Mouse (Mus musculus) urinary bladder, adult 2 months (tissue): ENCODE measurements around the gene Mapk11. TPM values are rescaled to one million over a fixed set of nuclear protein-coding genes. Genes with fewer than 3 reads are reported as not detected.
A peak's percentile ranks its signal among the peaks of the same experiment; 100 is the strongest.

Experiments used
- DNase-seq: peaks from one replicate; pipeline ENCODE4 v3.0.0; 2022; ENCODE audit warnings: low spot score
- polyA plus RNA-seq: library from polyadenylated mRNA; depleted of rRNA; stranded (reverse); fragments of >200 nt; gene quantifications from 2 replicates; pipeline ENCODE4 v1.2.3, GENCODE M21; 2012; rRNA removed

Gene Mapk11
- 6.6 and 7.5 TPM in 2 replicates for polyA plus RNA-seq

DNA sequence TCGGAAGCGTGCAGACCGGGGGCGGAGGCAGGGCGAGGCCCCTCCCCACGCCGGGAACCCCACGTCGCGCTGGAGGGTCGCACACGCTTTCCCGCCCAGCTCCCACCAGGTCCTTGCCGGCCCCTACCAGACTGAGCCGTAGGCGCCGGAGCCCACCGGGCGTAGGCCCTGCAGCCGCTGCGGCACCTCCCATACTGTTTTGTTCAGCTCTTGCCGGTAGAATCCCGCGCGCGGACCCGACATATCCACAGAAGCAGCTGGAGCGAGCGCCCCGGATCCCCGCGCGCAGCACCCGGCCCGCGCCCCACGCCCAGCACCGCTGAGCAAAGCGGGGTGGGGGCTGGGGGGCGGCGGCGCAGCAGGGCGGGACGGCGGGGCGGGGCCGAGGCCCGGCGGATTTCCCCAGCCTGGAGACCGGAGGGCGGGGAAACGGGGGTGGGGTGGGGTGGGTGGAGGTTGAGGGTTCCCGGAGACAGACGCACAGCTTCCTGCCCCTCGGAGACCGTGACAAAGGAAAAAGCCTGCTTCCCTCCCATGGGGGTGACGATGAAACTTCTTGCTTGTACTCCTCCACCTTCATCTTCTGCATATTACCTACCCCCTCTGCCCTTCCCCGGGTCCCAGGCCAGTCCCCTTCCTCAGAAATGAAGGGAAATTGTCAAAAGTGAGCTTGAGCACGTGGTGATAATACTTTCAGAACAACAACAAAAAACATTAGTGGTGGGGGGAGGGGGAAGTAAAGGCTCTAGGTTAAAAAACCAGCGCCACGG lies at the start of gene Mapk11:
Gene Mapk11, minus strand, starts transcription at position 358 of the 770 bp plus-strand sequence.
- no peak for DNase-seq

DNA sequence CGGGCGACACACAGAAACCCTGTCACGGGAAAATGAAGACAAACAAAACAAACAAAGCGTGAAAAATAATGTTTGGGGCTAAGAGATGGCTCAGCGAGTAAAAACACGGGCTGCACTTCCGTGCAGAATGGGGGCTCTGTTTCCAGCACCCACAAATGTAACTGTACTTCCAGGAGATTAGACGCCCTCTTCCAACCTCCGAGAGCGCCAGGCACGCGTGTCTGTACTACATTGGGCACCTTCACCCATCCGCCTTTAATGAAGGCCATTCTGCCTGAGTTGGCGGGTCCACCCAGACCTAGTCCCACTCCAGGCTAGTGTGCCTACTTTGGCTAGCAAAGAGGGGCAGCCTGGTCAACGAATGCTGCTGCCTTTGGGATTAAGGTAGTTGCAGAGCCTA lies 47.6 kb upstream of the Mapk11 start:
- no peak for DNase-seq

DNA sequence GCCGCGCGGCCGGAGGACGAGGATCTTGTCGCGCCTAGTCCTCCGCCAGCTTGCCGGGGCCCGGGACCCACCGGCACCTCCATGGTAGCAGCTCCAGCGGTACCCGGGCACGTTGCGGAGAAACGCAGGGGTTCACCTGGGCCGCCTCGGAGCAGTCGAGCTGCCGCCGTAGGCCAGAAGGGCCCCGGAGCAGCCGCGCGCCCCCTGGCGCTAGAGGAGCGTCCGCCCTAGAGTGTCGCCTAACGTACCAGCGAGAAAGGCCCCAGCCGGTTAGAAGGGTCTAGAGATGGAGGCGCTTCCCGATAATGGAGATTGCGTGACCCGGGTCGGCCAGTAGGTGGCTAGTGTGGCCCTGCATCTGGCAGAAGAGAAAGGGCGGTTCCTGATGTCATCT lies 46.9 kb upstream of the Mapk11 start, which contains the start of gene Dennd6b:
Gene Dennd6b, minus strand, starts transcription at position 184 of the 394 bp plus-strand sequence.
- peak; percentile 90 for DNase-seq

DNA sequence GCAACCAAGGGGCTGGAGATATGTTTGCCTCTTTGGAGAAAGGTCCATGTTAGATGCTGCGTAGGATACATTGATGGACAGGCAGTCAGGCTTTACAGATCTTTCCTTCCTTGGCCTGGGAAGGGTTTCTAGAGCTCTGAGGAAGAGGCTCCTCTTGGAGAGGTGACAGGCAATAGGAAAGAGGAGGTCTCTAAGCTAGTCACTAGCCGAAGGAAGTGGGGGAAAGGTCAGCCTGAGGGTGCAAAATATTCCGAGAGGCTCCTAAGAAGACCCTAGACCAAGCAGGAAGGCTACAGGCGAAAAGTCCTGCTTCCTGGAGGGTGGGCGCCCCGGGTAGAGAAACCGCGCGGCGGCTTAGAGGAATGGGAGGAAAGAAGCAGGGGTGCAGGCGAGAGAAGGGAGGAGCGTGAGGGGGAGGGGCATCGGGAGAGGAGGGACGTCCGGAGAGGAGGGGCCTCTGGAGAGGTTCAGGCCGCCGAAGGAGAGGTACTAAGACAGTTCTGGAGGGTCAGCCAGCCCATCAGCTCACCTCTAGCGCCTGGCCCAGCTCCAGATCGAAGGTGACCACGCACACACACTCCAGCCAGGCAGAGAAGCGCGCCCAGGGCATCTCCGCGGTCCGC lies 46.4 kb upstream of the Mapk11 start:
- peak; percentile 80 for DNase-seq

DNA sequence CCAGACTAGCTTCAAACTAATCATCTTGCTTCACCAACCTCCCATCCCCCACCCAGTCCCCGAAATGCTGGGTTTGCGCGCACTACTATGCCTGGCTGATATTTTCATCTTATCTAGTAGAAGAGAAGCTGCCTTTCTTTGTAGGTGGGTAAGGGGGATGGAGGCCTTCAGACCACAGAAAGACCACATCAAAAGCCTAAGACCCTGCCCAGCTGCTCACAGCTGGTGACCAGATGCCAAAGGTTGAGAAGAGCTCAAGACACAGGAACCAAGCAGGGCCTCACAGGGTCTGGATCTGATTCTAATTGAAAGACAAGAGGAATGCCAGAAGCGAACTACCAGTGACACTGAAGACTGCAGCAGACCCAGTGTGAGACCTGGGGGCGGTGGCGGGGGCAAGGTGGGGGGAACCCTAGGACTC lies 45.8 kb upstream of the Mapk11 start:
- DNase-seq: no peak

DNA sequence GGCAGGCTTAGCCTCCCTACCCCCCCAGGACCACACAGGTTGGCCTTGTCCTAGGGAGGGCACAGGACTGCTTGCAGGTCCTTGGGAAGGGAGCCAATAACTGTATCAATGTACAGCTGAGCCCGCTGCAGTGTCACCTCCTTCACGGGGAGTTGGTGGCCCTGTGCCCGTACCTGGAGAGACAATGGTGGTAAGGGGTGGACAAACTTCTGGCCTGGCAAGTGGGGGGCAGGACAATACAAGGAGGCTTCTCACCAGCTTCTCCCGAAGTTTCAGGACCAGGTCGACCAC lies 35.5 kb upstream of the Mapk11 start:
- no peak for DNase-seq

DNA sequence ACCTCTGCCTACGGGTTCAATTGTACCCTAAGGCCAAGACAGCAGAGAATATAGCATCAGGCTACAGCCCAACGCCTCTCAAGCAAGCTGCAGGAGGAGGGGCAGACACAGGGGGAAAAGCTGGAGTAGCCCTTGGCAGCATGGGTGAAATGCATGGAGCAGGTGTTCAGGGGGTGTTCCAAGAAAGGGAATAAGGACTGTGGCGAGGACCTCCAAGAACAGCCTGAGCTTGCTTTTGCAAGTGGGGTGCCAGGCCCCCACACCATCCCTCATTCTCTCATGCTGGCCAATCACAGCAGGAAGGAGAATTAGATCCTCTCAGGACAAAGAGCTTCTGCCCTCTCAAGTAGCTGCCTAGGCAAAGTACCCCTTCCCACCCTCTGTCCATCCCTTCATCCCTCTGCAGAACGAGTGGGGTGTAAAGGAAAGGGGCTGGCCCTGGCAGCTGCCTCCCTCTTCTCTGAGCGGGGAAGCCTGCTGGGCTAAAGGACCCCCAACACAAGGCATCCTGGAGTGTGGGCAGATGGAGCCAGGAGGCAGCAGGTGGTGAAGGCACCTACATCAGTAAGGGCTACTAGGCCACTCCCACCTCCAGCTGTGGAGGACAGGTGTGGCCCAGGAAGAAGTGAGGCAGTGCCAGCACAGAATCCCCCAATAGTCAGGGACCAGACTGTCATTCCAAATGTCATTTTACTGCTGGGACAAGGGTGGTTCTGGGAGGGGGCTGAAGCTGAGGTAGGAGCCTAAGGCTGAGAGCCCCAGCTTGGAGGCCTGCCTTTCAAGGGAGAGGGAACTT lies 34.9 kb upstream of the Mapk11 start:
- DNase-seq: no peak

DNA sequence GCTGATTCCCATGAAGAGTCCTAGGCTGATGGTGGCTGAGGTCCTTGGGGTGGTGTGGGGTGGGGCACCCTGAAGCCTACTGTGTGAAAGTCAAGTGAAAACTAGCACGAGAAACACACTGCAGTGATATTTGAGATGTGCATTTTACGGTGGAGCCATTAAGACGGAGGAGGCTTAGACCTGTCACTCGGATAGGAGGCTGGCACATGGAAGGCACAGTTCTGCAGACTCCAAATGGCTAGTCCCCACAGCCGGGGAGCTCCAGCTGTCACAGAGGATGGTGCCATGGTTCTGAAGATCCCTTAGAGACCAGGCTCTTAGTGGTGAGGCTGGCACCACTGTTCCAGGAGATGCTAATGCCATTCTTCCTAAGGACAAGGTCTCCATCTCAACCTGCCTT lies 33.4 kb upstream of the Mapk11 start:
- no peak for DNase-seq

DNA sequence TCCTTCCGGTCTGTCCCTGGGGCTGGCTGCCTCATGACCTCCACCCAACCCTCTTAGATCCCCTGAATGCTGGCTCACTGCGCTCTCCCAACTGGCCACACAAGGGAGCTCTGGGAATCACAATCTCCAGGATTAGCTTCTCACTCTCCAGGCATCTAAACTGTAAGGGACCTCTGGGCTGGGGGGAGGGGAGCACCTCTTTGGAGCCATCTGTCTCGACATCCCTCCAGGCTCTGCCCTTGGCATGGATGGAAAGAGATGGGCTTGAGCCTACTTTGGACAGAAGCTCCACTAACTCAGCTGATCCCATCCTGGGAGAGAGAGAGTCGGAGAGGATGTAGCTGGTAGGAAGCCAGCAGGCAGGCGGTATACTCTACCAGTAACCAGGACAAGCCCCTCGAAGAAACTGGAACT lies 32.9 kb upstream of the Mapk11 start:
- no peak for DNase-seq

DNA sequence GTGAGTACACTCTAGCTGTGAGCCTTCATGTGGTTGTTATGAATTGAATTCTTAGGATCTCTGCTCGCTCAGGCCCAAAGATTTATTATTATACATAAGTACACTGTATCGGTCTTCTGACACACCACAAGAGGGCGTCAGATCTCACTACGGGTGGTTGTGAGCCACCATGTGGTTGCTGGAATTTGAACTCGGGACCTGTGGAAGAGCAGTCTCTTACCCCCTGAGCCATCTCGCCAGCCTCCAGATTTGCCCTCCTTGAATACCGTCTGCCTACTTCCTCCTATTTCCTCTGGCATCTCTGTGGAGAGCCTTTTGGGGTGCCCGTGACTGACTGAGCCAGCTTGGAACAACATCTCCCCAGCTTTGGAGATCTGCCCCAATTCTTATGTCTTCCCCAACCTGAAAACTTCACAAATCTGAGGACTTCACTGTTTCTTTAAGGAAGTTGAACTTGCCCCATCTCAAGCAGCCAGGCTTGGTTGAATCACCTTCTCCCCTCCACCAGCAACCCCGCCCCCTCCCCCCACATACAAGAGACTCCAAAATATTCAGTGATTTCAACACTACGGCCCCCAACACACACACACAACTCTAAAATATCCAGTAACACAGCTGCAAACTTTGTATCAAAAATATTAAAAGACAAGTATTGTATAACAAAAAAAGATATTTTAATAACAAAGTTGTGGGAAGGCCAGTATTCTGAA lies 32.3 kb upstream of the Mapk11 start:
- DNase-seq: no peak

DNA sequence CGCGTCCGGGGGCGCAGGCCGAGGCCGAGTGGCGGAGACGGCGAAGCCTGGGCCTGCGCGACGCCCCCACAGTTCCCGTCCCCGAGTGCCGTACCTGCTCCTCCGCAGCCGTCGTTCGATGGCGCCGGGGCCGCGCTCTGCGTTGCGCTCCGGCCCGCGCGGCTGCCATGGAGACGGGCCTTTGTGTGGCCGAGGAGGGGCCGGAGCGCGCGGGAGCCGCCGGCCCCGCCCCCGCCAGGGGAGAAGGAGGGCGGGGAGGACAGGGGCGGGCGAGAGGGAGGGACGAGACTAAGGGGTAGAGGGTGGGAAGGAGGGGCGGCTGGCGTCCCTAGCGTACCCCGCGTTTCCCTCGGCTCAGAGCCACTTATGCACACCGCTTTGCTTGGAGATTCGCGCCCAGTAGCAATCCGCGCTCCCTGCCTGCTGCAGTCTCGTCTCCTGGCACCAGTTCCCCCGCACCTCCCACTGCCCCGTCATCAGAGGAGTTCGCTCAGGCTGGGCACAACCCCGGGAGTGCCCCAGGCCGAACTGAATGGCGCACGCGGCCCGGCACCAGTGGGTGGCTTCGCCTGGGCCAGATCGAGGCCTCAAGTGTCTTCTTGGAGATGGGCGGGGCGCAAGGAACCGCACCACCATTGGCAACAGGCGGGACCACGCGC lies 31.3 kb upstream of the Mapk11 start, which contains the start of gene Plxnb2:
Gene Plxnb2, minus strand, starts transcription at position 218 of the 659 bp plus-strand sequence.
- DNase-seq: peak; percentile 75

DNA sequence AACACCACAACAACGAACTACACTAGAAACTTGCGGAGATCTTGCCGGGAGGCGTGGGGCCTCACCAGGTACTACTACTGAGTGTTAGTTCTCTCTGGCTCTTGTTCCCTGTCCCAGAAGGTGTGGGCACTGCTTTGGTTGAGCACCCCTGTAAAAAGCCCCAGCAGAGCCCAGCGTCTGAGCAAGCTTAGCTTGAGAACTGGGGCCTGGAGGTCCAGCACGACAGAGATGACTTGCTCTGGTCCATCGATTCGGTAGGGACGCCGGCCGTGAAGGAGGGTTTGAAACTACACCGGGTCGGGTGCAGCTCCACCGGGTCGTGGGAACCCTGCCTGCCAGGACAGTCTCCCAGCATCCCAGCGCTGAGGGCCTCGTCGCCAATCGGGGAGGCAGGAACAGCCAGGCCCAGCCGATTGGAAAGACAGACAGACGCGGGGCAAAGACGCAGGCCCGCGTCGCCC lies 30.7 kb upstream of the Mapk11 start:
- no peak for DNase-seq

DNA sequence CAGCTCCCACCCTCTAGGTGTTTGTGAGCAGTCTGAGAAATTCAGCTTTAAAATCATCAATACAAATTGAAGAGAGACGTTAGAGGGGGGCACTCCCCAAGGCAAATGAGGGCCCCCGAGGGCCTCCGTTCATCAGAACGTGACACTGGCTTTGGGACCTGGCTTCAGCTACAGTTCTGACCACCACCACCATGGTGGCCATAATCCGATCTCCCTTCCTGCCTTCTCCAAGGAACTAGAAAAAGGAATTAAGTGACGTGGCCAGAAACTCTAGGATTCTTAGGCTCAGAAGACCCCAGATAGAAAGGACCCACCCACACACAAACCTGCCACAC lies 30.2 kb upstream of the Mapk11 start:
- DNase-seq: no peak

DNA sequence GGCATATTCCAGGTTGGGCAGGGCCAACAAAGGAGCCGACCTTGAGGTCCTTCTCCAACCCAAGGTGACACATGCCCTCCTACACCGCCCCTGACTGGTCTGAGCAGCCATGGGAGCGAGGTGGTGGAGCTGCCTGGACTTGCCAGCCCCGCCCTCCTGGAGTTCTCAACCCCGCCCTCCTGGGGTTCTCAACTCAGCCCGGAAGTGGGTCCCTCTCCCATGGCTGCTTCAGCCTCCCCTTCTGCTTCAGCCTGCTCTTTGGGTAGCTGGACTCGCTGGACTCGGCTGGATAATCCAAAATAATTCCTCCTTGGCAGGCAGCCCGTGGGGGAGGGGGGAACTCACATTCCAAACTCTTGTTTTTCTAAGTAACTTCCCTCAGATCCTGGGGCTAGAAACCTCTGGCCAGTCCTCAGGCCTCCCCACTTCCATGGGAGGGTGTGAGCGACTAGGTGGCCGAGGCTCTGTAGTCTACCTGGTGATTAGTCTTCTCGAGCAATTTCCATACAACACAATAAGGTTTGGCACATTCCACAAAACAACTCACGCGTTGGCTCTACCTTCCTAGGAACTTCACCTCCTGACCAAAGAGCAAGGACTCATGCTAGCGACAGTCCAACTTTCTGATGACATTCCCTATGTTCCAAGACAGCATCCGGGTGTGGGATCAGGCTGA lies 29.7 kb upstream of the Mapk11 start:
- peak; percentile 63 for DNase-seq

DNA sequence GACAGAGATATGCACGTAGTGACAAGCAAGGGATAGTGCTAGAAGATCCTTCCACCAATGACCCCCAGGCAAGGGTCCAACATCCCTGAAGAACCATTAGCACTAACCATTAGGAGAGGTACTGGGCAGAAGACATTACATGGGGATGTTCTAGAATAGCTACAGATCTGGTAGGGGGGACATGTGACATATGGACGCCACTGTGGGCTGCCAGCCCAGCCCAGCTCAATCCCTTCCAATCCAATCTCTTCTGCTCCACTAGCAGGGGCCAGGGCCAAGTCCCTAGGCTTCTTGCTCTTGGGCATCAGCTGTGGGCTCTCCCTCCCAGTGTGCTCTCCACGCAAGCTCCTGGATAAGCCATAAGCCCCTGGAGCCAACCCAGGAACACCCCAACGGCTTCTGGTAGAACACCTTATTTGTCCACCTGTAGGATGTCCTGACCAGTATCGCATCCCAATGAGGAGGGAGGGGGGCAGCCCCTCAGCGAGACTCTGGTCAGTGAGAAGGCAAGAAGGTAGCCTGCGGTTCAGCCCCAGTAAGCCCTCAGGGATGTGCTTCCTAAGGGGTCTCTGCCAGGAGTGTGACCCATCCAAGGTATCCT lies 28.9 kb upstream of the Mapk11 start:
- no peak for DNase-seq

DNA sequence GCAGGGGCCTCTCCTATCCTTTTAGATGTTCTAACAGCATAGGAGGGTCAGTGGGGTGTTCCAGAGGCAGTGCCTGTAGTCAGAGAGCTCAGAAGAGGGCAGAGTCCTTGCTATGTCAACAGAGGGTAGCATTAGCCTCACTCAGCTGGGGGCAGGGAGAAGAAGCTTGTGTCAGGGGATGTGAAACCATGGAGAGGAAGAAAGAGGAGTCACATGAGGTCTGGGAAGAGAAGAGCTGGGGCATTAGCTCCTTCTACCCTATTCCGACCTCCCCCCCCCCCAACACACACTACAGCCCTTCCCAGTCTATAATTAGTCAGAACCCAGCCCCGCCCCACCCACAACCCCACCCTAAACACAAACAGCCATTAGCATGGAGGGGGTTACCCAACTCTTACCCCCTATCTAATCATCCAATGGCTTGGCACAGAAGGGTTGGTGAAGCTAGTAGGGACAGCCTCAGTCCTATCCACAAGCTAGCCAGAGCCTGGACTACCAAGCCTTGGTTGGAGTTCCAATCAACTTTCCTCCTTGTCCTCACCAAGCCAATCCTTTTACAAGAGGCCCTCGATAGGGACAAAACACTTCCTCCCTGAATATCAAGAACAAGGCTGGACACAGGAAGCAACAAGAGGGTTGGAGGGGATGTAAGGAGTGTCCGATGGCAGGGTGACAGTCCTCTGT lies 28.3 kb upstream of the Mapk11 start:
- no peak for DNase-seq

DNA sequence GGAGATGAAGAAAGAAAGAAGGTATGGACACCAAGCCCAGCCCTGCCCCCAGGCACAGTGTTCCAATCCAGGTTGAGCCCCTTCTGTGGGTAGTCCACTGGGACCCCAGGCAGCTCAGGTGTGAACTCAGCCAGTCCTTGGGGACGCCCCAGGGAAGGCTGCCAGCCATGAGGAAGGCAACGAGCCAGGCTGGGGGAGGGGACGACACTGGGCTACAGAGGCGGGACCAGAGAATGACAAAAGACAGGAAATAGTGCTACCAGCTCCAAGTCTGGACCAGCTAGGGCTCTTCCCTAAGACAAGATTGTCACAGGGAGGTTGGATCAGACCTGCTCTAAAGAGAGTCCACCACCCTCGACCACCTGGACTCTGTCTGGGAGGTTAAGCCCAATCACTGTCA lies 27.7 kb upstream of the Mapk11 start:
- peak; percentile 74 for DNase-seq

DNA sequence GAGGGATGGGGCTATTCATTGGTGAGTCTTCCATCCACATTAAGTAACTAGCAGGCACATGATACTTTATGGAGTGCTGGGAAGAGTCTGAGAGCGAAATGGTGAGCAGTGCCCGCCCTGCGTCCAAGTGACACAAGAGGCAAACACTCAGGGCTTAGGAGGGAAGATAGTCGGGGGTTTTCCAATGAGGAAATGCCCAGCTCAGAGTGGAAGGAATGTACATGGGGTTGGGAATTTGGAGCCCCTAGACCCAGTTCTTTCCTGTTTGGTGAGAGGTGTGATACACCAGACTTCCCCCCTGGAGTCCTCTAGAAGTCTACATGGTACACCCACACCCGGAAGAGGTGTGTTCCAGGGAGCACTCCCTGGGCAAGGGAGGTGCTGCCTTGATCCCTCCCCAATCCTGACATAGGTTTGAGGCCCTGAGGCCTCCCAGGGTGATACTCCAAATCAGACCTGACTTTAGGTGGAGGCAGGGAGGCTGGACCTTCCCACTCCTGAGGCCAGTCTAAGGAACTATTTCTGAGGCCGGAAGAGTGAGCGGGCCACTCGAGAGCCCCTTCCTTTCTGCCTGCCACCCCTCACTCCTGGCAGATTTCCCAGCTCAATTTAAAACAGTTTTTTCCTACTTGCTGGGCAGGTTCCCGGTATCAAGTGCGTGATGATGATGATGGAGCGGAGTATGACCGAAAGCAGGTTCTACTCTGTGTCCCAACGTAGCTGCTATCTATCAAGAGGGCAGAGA lies 26.2 kb upstream of the Mapk11 start:
- DNase-seq: no peak

DNA sequence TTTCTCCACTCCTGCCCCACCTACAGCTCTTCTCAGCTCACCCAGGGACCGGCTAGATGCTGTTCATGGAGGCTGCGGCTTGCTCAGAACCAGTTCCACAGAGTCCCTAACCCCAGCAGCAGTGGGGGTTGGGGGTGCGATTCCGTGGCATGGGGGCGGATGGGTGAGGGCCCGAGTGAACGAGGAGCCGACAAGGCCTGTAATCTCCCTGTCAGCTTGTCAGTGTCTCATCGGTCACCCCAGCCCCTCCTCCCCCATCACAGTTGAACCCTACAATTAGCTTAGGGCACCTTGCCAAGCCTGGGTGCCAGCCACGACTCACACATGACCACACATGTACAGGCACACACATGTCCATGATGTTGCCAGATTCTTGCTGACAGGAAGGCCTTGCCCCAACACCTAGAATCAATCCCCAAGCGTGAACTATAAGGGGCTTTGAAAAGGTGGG lies 25.5 kb upstream of the Mapk11 start:
- no peak for DNase-seq
